ENCODE assay signal across 22 mouse cellular contexts in the genomic region with DNA sequence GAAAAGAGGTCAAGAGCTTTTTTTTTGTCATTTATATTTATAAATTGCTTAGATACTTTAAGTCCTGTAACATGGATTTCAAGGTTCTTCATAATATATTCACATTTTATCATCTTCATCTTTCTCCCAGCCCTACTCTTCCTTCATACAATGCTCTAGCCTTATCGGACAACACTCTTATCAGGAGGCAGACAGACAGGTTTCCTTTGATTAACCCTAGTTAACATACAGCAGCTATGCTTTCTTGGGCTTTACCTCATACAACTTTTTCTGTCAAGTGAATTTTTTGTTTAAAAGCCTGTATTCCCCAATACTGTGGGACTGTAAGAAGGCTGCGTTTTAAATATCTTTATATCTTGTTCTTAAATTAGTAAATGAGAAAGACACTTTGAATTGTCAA.
"Had no signal": no experiment of that assay in that cellular context is flagged by ENCODE, and none has a peak within 500 bp of the region (broad histone marks: within the 10 kb centered on the region; RNA-seq: fewer than 3 reads in every experiment).

No protein-coding gene starts in this region.

- H3K27me3 ChIP-seq: heart, embryonic 12.5 days; heart, embryonic 13.5 days; heart, embryonic 15.5 days; hindbrain, embryonic 12.5 days; hindbrain, embryonic 13.5 days; hindbrain, embryonic 15.5 days; intestine, embryonic 15.5 days; kidney, embryonic 15.5 days had no signal

- ATAC-seq: hindbrain, postnatal 0 days; inflammation-experienced regulatory T-cells, adult 6 months; intestine, embryonic 15.5 days; intestine, embryonic 16.5 days; intestine, postnatal 0 days had no signal

- H3K9ac ChIP-seq: heart, embryonic 12.5 days; heart, embryonic 13.5 days; heart, embryonic 15.5 days; hindbrain, embryonic 12.5 days; hindbrain, embryonic 13.5 days; hindbrain, embryonic 14.5 days; hindbrain, embryonic 15.5 days; intestine, embryonic 15.5 days; kidney, embryonic 15.5 days had no signal

- H3K4me3 ChIP-seq: heart, embryonic 10.5 days; heart, embryonic 12.5 days; heart, embryonic 15.5 days; hindbrain, embryonic 10.5 days; hindbrain, embryonic 12.5 days; hindbrain, embryonic 13.5 days; hindbrain, embryonic 15.5 days; intestine, embryonic 15.5 days; layer of hippocampus, adult 2 months; left cerebral cortex, adult 2 months had no signal

- DNase-seq: kidney, adult 18-20 months; kidney, adult 8-10 months; kidney, adult 9 months; kidney, postnatal 14 days; layer of hippocampus, postnatal 36 days had no signal

- H3K4me2 ChIP-seq: hindbrain, embryonic 12.5 days; hindbrain, embryonic 13.5 days; hindbrain, embryonic 14.5 days; hindbrain, embryonic 15.5 days; intestine, embryonic 15.5 days had no signal

- H3K9me3 ChIP-seq: heart, embryonic 10.5 days; heart, embryonic 12.5 days; heart, embryonic 13.5 days; heart, embryonic 15.5 days; hindbrain, embryonic 10.5 days; hindbrain, embryonic 12.5 days; hindbrain, embryonic 13.5 days; hindbrain, embryonic 15.5 days; intestine, embryonic 15.5 days; kidney, embryonic 15.5 days had no signal

- H3K36me3 ChIP-seq: heart, embryonic 10.5 days; heart, embryonic 12.5 days; heart, embryonic 15.5 days; hindbrain, embryonic 12.5 days; hindbrain, embryonic 13.5 days; hindbrain, embryonic 15.5 days; intestine, embryonic 15.5 days had no signal

- H3K27ac ChIP-seq: heart, embryonic 10.5 days; heart, embryonic 15.5 days; hindbrain, embryonic 10.5 days; hindbrain, embryonic 12.5 days; hindbrain, embryonic 13.5 days; hindbrain, embryonic 14.5 days; hindbrain, embryonic 15.5 days; hindbrain, postnatal 0 days; intestine, embryonic 15.5 days; layer of hippocampus, adult 2 months; left cerebral cortex, adult 2 months had no signal
